In the genomic region with DNA sequence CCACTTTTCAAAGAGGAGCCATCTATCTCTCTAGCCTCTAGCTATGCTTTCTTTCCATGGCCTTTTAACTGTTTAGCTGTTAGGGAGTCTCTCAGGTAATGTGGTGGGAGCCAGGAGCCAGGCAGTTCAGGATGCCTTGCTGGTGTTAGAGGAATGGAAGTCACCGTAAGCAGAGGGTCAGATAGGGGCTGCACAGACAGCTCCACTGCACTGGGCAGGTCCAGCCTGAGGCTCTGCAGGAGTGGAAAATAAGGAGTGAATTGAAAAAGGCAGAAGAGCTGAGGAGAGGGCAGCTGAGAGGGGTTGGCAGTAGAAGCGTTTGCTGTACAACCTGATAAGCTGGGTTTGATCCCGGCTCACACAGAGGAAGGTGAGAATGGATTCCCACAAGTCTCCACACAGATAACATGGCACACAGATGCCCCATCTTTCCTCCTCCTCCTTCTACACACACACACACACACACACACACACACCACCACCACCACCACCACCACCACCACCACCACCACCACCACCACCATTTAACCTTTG, we compare ENCODE assay signal across 12 mouse cellular contexts.
"Had no signal": no experiment of that assay in that cellular context is flagged by ENCODE, and none has a peak within 500 bp of the region (broad histone marks: within the 10 kb centered on the region; RNA-seq: fewer than 3 reads in every experiment).

No protein-coding gene starts in this region.

- DNase-seq: retina, postnatal 1 day; right cerebral cortex, adult 18-20 months; right cerebral cortex, postnatal 14 days; right cerebral cortex, postnatal 25 days; right cerebral cortex, postnatal 4 days; spleen, adult 18-20 months; thymus, adult 18-20 months; thymus, adult 2 months; thymus, postnatal 14 days; thymus, postnatal 25 days; thymus, postnatal 36 days; thymus, postnatal 4 days had no signal
